Mouse (Mus musculus) brain, embryonic 14.5 days (tissue): ENCODE measurements around the gene Drd2.

Experiments used
- CTCF ChIP-seq: fragments of 200-500 bp; IDR thresholded peaks from 2 replicates; pipeline ENCODE4 v1.5.1; 2012; ENCODE audit warnings: inconsistent platforms, mild to moderate bottlenecking, moderate library complexity, borderline replicate concordance; ENCODE audit not compliant: insufficient read depth, insufficient read length; ENCODE audit errors: extremely low read depth
- POLR2A ChIP-seq: fragments of 200-500 bp; IDR thresholded peaks from 2 replicates; pipeline ENCODE4 v1.6.1; 2012; ENCODE audit warnings: mild to moderate bottlenecking, inconsistent platforms, borderline replicate concordance; ENCODE audit not compliant: poor library complexity, insufficient read depth, insufficient read length, severe bottlenecking; ENCODE audit errors: extremely low read depth

- TF ChIP-seq CTCF = no peak
- no peak for TF ChIP-seq POLR2A
Measured at GRCm38 (mm10) chr9:49295101-49295500, 45.3 kb upstream of the Drd2 start.
